Mouse (Mus musculus) thymus, postnatal 14 days (tissue): Measurements from ENCODE around the gene Zfhx3.

Experiments
- DNase-seq: peaks from one replicate; pipeline ENCODE4 v3.0.0; 2021

Zfhx3 gene

DNA sequence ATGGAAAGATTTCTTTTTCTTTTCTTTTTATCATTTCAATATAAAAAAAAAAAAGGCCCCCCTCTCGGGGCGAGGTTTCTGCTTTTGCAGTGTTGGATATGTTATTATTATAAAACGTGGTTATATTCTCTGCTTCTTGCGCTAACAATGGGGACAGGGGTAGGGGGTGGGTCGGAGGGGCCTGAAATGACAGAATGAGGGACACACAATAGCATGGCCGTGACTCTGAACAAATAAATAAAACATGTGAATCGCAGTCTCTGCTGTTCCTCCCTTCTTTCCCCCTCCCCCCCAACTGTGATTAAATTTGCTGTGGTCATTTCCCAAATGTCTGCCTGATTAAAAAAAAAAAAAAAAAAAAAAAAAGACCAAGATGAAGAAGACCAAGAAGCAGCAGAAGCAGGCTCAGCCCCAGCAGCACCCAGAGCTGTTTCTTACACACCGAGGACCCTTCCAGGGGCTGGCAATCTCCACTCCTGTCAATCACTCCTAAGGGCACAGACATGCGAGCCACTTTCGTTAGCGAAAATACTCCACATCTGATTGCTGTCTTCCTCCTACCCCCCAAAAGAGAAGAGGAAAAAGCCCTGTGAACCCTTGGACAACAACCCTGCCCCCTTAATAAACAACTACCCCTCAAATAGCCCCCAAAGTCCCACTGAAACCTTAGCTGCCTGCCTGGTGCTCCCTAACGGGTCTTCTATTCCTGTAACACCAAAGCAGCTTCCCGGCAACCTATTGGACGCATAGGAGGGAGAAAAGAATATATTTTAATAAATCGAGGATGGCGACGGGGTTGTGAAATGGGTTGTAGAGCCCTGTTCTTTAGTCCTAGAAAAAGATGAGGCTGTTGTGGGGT is 302.4 kb downstream of the Zfhx3 start:
- no peak for DNase-seq

DNA sequence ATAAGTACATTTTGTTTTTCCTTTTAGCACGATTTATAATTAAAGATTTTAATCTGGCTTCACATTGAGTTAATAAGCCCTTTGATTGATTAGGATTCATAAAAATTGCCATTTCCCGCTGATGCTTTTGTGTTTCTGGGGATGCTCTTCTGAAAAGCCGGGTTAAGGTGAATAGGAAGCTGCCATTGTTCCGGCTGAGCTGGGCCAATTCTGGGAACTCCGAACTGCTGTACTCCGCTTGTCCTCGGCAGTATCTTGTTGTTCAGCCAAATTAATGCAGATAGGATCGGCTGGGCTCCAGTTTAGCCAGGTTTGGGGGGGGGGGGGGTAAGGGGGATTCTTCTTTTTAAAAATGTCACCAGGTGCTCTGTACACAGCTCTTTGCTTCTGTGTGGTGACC is 303.1 kb downstream of the Zfhx3 start:
- DNase-seq = no peak

DNA sequence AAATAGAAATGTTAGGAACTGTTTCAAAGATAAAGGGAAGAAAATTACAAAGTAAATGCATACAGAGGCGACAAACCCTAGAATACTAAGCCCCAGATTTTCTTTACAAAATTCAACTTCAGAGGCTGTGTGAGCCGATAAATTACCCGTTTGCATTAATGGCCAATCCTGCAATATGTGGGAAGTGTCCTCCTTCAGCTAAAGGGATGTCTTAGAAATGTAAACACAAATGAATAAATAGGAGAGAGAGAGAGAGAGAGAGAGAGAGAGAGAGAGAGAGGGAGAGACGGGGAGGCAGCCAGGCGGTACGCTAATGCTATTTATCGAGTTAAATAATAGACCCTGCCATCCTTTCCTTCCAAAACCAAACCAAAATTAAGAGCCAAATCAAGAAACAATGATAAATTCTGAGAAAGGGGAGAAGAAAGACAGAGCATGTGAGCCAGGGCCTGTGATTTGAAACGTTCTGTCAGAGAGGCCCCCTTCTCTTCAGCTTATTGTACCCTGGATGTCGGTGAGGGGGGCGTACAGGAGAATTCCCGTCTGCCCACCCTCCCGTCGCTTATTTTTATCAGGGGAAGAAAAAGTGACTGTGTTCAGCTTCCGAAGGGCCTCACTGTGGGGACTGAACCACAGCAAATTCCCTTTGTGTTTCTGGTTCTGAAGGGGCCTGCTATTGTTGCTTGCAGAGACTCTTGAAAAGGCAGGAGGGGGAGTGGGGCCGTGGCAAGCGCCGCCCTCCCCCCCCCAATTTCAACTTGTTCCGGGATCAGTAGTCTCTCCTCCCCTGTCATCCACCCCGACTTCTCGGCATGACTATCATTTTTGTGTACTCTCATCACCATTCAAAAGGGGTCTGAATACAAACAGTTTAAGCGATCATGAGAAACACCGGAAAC is 303.8 kb downstream of the Zfhx3 start:
- DNase-seq = no peak

DNA sequence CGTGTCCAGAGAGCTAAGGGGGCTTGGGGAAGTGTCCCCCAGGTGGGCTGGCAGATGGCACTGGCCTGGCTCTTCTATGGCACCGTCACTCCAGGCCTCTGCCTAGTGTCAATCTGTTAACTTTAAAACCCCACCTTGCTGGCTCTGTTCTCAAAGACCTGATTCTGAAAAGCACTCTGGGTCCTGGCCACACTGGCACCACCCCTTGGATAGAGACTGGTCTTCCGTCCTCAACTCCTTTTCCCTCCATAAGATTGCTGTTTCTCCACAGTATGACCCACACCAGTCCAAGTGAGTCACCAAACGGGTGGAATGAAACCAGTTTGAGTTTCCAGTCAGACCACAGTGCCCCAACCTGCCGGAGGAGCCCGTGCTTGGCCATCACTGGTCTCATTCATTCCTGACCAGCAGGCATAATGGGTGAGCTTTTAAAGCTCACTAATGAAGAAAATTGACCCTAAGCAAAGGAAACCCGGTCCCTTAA is 304.5 kb downstream of the Zfhx3 start:
- no peak for DNase-seq

DNA sequence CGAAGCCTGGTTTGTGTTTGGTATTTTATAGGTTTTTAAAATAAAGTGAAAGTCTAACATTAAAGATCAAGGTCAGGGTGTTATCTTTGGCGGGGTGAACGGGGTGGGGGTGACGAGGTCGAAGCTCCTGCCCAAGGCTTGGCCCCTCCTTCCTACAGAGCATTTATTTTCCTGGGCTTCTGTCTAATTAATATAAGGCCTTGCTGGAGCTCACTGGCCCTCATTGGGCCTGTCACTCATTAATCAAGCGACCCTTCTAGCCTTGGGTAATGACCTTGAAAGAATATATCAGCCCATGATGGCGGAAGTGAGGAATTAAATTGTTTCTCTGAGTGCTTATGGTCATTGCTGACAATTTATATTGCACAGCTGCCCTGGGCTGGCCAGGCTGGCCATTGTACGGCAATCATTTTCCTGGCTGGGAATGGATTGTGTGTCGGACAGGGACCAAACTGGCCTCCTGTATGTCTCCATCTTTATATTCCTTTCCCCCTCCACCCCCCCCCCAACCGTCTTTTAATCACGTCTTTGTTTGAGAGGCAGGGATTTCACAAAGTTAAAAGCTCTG is 322.2 kb downstream of the Zfhx3 start:
- DNase-seq = no peak

GRCm38 (mm10) chr8:108277960-108278359 is 335.5 kb downstream of the Zfhx3 start:
- DNase-seq = no peak

- peak; percentile 4 for DNase-seq
These were observed 339.5 kb downstream of the Zfhx3 start for GRCm38 (mm10) chr8:108281981-108282380.

GRCm38 (mm10) chr8:108286117-108286516 is 343.7 kb downstream of the Zfhx3 start:
- DNase-seq = no peak

GRCm38 (mm10) chr8:108300964-108301615 is 358.6 kb downstream of the Zfhx3 start:
- DNase-seq = no peak

DNA sequence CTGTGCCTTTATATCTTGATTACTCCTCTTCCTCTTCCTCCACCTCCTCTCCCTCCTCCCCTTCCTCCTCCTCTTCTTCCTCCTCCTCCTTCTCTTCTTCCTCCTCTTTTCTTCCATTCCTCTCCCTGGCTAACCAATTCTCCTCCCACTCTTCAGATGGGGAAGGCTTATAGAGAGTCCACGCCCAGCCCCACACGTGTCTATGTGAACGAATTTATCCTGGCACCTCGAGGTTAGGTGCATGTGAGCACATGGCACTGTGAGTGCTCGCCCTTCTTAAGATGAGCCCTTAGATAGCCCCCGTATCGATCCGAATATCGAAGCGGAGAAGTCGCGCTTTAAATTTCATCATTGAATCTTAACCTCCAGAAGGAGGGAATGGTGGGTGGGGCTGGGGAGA is 359.2 kb downstream of the Zfhx3 start:
- DNase-seq = no peak

DNA sequence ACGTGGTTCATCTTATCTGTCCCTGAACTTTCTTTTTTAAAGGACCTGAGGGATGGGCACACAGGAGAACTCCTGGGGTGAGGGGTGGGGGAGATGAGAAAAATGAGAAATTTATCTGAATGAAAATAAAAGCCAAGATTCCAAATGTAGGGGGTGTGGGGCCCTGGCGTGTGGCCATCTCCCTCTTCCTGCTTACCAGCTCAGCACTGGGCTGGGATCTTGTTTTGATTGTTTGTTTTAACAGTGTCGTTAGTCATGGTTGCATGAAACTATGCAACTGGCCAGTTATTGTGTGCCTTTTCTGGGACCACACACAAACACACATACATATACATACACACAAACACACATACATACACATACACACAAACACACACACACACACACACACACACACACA is 362.9 kb downstream of the Zfhx3 start:
- no peak for DNase-seq

DNA sequence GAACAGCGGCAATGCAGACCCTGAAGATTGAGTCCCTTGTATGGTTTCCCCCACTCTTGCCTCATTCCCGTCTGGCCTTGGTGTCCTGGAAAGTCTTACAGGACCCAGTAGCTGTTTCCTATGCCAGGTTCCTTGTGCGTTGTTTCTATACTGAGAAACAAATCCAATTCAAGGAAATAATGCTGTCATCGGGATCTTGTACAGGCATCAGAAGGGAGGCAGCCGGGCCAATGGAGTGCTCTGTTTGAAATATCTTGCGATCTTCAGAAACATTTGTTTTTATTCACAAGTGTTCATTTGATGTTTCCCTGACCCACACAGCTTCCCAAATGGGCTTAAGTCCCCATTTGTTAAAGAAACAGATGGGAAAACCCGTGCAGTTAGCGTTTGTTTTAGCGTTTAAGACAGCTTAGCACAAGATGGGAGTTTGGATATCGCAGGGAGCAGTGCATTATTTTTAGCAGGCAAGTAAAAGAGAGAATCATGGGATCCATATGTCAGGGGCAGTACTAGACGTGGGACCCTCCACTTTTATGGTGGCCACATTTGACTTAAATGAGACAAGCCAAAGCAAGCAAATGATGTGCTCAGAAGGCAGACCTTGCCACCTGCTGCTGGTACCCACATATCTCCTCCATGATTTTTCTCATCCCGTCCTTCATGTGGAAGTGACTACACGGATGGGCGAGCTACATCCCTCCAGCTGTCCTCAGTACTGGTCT is 367.2 kb downstream of the Zfhx3 start:
- no peak for DNase-seq

DNA sequence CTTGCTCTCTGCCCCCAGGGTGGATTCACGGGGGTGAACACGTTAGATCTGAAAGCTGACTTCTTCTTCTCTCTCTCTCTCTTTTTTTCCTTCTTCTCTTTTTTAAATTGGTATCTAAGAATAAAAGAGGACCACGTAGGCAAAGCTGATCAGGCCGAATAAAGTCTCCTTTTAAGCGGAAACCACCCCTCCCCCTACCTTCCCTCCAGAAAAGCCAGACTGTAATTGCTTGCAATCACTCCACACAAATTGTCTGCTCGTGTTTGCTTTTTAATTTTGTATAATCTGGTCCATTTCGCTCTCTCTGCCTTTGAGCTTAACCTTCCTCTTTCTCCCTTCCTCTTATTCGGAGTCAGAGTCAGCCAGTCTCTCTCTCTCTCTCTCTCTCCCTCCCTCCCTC is 372.6 kb downstream of the Zfhx3 start:
- DNase-seq = no peak

GRCm38 (mm10) chr8:108317532-108318093 is 375.2 kb downstream of the Zfhx3 start:
- no peak for DNase-seq

- DNase-seq = no peak
These were observed 385.3 kb downstream of the Zfhx3 start for GRCm38 (mm10) chr8:108327711-108328110.

- DNase-seq = no peak
These were observed 405.9 kb downstream of the Zfhx3 start for GRCm38 (mm10) chr8:108348352-108348751.

GRCm38 (mm10) chr8:108348776-108349175 is 406.3 kb downstream of the Zfhx3 start:
- DNase-seq = no peak

- DNase-seq = no peak
These were observed 412.8 kb downstream of the Zfhx3 start for GRCm38 (mm10) chr8:108355119-108355777.

GRCm38 (mm10) chr8:108361402-108361801 is 419.0 kb downstream of the Zfhx3 start:
- DNase-seq = no peak

DNA sequence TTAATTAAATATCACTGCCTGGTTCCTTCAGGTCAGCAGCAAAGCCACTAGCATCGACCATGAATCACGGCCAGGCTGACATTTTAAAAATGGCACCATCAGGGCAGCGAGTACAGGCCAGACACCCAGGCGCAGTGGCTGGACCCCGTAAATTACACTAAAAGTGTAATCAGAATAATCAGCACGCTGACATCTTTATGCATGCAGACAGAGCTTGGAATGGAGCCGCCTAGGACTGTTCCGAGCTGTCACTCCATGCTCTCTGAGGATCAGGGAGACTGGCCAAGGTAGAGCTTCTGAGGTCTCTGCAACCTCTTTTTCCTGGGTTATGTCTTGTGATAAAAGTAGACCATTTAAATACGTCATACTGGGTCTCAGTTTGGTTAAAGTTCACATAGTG is 420.0 kb downstream of the Zfhx3 start:
- no peak for DNase-seq

DNA sequence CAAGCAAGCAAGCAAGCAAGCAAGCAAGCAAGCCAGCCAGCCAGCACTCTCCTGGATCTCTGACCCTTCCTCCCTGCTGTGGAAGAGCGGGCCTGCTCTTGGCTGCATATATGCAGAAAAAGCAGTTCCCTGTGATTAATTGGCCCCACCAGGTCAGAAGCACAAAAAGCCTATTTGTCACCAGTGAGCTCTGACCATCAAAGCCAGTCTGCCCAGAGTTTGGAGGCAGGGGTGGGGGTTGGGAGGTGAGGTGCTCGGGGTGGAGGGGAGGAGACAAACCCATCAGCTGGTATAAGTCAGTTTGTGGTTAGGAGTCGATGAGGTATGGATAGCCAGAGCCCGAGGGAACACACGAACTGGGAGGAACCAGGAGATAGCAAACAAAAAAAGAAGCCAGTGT is 421.0 kb downstream of the Zfhx3 start:
- DNase-seq = no peak
